Mouse (Mus musculus) MEL (cell line): ENCODE measurements around the gene Tctn3. TPM values are rescaled to one million over a fixed set of nuclear protein-coding genes. Genes with fewer than 3 reads are reported as not detected.

Experiments
- DNase-seq: peaks from one replicate; pipeline ENCODE4 v3.0.0; 2011; ENCODE audit warnings: low read depth, low spot score
- H3K27ac ChIP-seq: 2 replicates; pipeline ENCODE4 v1.5.1; 2012; ENCODE audit warnings: low read depth, mild to moderate bottlenecking, control low read depth, low read length, moderate library complexity; ENCODE audit not compliant: control insufficient read depth
- H3K27me3 ChIP-seq, 2 experiments: fragments of 150-350 bp in 1 of 2; sonication (generic) in 1 of 2; 2 replicates each; pipeline ENCODE4 v1.6.1; 2012; ENCODE audit warnings: low read length in 2 of 2, mild to moderate bottlenecking in 2 of 2, improper control_type of control experiment in 1 of 2, moderate library complexity in 1 of 2; ENCODE audit not compliant: insufficient read depth in 2 of 2, control insufficient read depth in 1 of 2
- H3K36me3 ChIP-seq, 2 experiments: 2 replicates each; pipeline ENCODE4 v1.6.1; 2012 to 2014; ENCODE audit warnings: low read length in 2 of 2, improper control_type of control experiment in 1 of 2, inconsistent platforms in 1 of 2, mild to moderate bottlenecking in 1 of 2; ENCODE audit not compliant: insufficient read depth in 2 of 2, control insufficient read depth in 1 of 2
- H3K4me1 ChIP-seq, 2 experiments: fragments of 150-350 bp in 1 of 2; sonication (generic) in 1 of 2; 2 replicates each; pipeline ENCODE4 v1.6.1; 2012; ENCODE audit warnings: low read length in 2 of 2, improper control_type of control experiment in 1 of 2, mild to moderate bottlenecking in 1 of 2; ENCODE audit not compliant: insufficient read depth in 2 of 2, control insufficient read depth in 1 of 2
- H3K4me3 ChIP-seq, 2 experiments: fragments of 150-350 bp in 1 of 2; sonication (generic) in 1 of 2; 2 replicates each; pipeline ENCODE4 v1.5.1; 2012; ENCODE audit warnings: low read depth in 2 of 2, low read length in 2 of 2, mild to moderate bottlenecking in 2 of 2, moderate library complexity in 2 of 2, control low read depth in 1 of 2, improper control_type of control experiment in 1 of 2; ENCODE audit not compliant: control insufficient read depth in 1 of 2, insufficient read depth in 1 of 2
- H3K79me2 ChIP-seq: 2 replicates; pipeline ENCODE4 v1.6.1; 2012; ENCODE audit warnings: mild to moderate bottlenecking, low read length, moderate library complexity; ENCODE audit not compliant: control insufficient read depth, poor library complexity, insufficient read depth
- H3K9ac ChIP-seq: 2 replicates; pipeline ENCODE4 v1.6.1; 2012; ENCODE audit warnings: low read depth, mild to moderate bottlenecking, control low read depth, low read length, moderate library complexity; ENCODE audit not compliant: control insufficient read depth, poor library complexity, severe bottlenecking
- H3K9me3 ChIP-seq: fragments of 150-350 bp; sonication (generic); replicated peaks from 2 replicates; pipeline ENCODE4 v1.6.1; 2012; ENCODE audit warnings: mild to moderate bottlenecking, low read length, improper control_type of control experiment, moderate library complexity; ENCODE audit not compliant: insufficient read depth
- CHD1 ChIP-seq: IDR thresholded peaks from 2 replicates; pipeline ENCODE4 v1.6.1; 2012; ENCODE audit warnings: low read depth, mild to moderate bottlenecking, inconsistent platforms, low read length, improper control_type of control experiment
- CHD2 ChIP-seq: IDR thresholded peaks from 2 replicates; pipeline ENCODE4 v1.6.1; 2011; ENCODE audit warnings: low read length, improper control_type of control experiment
- E2F4 ChIP-seq: IDR thresholded peaks from 2 replicates; pipeline ENCODE4 v1.6.1; 2011; ENCODE audit warnings: low read depth, low read length, improper control_type of control experiment, borderline replicate concordance
- ELF1 ChIP-seq: IDR thresholded peaks from 2 replicates; pipeline ENCODE4 v1.6.1; 2014; ENCODE audit warnings: low read depth, mild to moderate bottlenecking, inconsistent platforms, low read length, improper control_type of control experiment, moderate library complexity
- EP300 ChIP-seq, 2 experiments: IDR thresholded peaks; 2 replicates each; pipeline ENCODE4 v1.6.1; 2011; ENCODE audit warnings: improper control_type of control experiment in 2 of 2, low read length in 2 of 2, low read depth in 1 of 2, mild to moderate bottlenecking in 1 of 2
- ETS1 ChIP-seq: IDR thresholded peaks from 2 replicates; pipeline ENCODE4 v1.6.1; 2012; ENCODE audit warnings: low read depth, mild to moderate bottlenecking, inconsistent platforms, low read length, improper control_type of control experiment, moderate library complexity
- HCFC1 ChIP-seq: IDR thresholded peaks from 2 replicates; pipeline ENCODE4 v1.6.1; 2012; ENCODE audit warnings: low read depth, mild to moderate bottlenecking, inconsistent platforms, low read length, improper control_type of control experiment, moderate library complexity
- MAX ChIP-seq: IDR thresholded peaks from 2 replicates; pipeline ENCODE4 v1.6.1; 2011; ENCODE audit warnings: low read length, improper control_type of control experiment
- MYB ChIP-seq: IDR thresholded peaks from 2 replicates; pipeline ENCODE4 v1.6.1; 2011; ENCODE audit warnings: mild to moderate bottlenecking, low read depth, low read length, improper control_type of control experiment
- POLR2AphosphoS2 ChIP-seq: IDR thresholded peaks from 2 replicates; pipeline ENCODE4 v1.6.1; 2011; ENCODE audit warnings: low read length, improper control_type of control experiment
- RCOR1 ChIP-seq: IDR thresholded peaks from 2 replicates; pipeline ENCODE4 v1.6.1; 2012; ENCODE audit warnings: low read depth, mild to moderate bottlenecking, inconsistent platforms, low read length, improper control_type of control experiment
- SIN3A ChIP-seq: IDR thresholded peaks from 2 replicates; pipeline ENCODE4 v1.6.1; 2012; ENCODE audit warnings: low read length, improper control_type of control experiment, inconsistent platforms
- TAL1 ChIP-seq: IDR thresholded peaks from 2 replicates; pipeline ENCODE4 v1.6.1; 2012; ENCODE audit warnings: mild to moderate bottlenecking, inconsistent platforms, low read length, moderate library complexity, mixed read lengths
- TCF12 ChIP-seq: IDR thresholded peaks from 2 replicates; pipeline ENCODE4 v1.6.1; 2014; ENCODE audit warnings: low read depth, mild to moderate bottlenecking, inconsistent platforms, low read length, improper control_type of control experiment, moderate library complexity
- UBTF ChIP-seq: IDR thresholded peaks from 2 replicates; pipeline ENCODE4 v1.6.1; 2012; ENCODE audit warnings: low read depth, mild to moderate bottlenecking, inconsistent platforms, low read length, improper control_type of control experiment, moderate library complexity, borderline replicate concordance; ENCODE audit not compliant: insufficient read depth
- ZNF384 ChIP-seq: IDR thresholded peaks from 2 replicates; pipeline ENCODE4 v1.6.1; 2012; ENCODE audit warnings: low read depth, mild to moderate bottlenecking, inconsistent platforms, low read length, improper control_type of control experiment
- polyA plus RNA-seq, 2 experiments: library from polyadenylated mRNA; stranded (reverse) in 1 of 2; unstranded in 1 of 2; fragments of >175 nt in 1 of 2; fragments of >200 nt in 1 of 2; gene quantifications; 2 replicates each; pipeline versions ENCODE4 v1.2.1 to v1.2.4; 2012; ENCODE audit warnings: low replicate concordance in 2 of 2, low read depth in 1 of 2; ENCODE audit not compliant: insufficient read length in 2 of 2, insufficient read depth in 1 of 2, missing spikeins in 1 of 2
- total RNA-seq: library from RNA; depleted of rRNA; stranded (reverse); fragments of 300-350 nt; gene quantifications from 2 replicates; pipeline ENCODE4 v1.2.3, GENCODE M21; 2012

Tctn3 gene
- total and polyA plus RNA-seq, 3 experiments: 3.6 to 6.2 TPM; not detected in 1

DNA sequence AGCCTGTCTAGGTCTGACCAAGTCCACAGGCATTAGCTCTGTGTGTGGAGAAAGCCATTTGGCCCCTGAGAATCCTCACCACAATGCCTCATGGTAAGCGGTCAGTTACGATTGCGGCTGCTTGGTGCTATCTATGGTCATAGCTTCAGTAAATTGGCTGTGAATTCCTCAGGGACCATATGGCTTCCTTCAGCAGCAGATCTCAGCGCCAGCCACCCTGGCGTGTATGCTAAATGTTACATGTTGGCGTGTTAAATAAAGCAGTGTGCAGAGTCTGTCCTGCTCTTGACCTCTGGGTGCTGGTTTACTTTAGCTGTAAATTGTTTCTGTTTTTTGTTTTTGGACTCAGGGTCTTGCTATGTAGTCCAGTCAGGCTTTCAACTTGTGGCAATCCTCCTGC is 58.2 kb downstream of the Tctn3 start:
- TF ChIP-seq MYB (no peak), TAL1 (no peak), EP300 (IDR thresholded peaks at IDR 0.05; ENCODE audit: low read depth in 1 of 2, low read length in 2 of 2) (no peak), ETS1 (no peak), HCFC1 (no peak), ZNF384 (no peak), TCF12 (no peak), SIN3A (no peak), ELF1 (no peak), E2F4 (no peak), CHD1 (no peak)
- no peak for DNase-seq
- Histone ChIP-seq H3K4me3 (no peak overlapping the region), H3K36me3 (peaks cover 0 to 16% of the 10 kb centered on the region in 2 experiments; a peak in 2 of 4 replicates), H3K27me3 (no peaks in the 10 kb centered on the region), H3K9me3 (no peaks in the 10 kb centered on the region), H3K9ac (no peak overlapping the region), H3K4me1 (no peaks in the 10 kb centered on the region), H3K79me2 (no peaks in the 10 kb centered on the region), H3K27ac (no peak overlapping the region)

DNA sequence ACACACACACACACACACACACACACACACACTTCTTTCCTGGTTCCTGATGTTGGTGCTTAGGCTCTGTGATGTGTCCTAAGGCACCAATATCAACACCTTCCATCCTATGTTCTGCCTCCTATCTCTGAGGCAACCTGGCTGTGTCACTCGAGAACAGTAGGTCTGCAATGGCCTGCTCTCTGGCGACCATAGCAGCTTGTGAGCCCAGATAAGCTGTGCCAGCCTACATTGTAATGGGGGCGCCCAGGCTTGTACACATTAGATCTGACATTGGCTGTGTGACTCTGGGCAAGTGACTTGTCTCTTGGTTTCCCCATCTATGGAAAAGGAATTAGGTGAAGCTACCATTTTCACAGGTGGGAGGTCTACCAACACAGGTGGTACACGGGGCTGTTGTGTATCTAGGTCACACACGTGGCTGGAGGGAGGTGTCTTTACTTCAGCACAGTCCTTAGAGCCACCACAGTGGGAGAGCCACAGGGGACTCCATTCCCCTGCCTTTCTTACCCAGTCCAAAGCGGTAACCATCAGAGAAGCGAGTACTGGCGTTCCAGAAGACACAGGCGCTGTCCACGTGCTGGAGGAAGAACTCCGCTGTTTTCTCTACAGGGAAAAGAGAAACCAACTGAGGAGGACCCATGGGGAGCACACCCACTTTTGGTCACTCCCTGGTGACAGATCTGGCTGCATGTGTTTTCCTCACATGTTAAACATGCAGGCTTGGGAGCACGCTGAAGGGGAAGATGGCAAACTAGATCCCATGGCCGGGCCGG is 58.8 kb downstream of the Tctn3 start:
- H3K36me3 ChIP-seq: peaks cover 0 to 15% of the 10 kb centered on the region in 2 experiments; a peak in 2 of 4 replicates
- TF ChIP-seq EP300 (IDR thresholded peaks at IDR 0.05; ENCODE audit: low read depth in 1 of 2, low read length in 2 of 2) (0 out of 4 replicates have a peak, but pooled peaks of 1 of the 2 experiments have one; percentile 14), TAL1 (peak; percentile 28; the same call in 1 of the 2 replicates), CHD2 (no peak)
- TF ChIP-seq, all 39 proteins: peak for 2
- H3K27me3 ChIP-seq: no peaks in the 10 kb centered on the region
- H3K4me1 ChIP-seq: no peaks in the 10 kb centered on the region
- peak; percentile 19 for DNase-seq
- no peaks in the 10 kb centered on the region for H3K9me3 ChIP-seq
- no peaks in the 10 kb centered on the region for H3K79me2 ChIP-seq
- H3K4me3 ChIP-seq: no peak overlapping the region
- no peak overlapping the region for H3K9ac ChIP-seq
- H3K27ac ChIP-seq: no peak overlapping the region

DNA sequence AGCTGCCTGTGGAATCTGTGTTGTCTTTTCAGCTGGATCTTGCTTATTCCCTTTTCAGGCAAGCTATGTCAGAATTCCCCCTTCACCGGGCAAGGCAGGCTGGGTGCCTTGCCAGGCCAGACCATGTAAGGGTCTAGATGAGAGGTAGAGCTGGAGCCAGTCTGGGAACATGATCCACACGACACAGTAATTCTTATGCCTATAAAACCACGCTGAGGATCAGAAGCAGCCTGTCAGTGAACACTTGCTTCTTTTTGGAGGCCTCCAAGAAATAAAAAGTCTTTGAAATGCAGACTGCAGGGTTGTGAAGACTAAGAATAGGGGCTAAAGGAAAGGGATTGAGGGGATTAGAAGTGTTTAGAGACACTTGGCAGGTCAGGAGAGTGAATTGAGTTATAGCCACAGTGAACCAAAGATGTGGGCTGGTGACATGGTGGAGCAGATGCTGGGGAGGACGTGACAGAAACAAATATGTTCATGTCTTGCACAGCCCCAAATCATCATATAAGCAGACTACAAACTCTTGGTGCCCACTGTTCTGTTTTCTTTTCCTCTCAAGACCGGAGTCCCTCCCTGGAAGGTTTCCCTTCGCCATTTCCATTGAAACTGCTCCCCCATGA is 62.4 kb downstream of the Tctn3 start:
- no peak overlapping the region for H3K9ac ChIP-seq
- H3K9me3 ChIP-seq: no peaks in the 10 kb centered on the region
- H3K4me3 ChIP-seq: no peak overlapping the region
- H3K27me3 ChIP-seq: no peaks in the 10 kb centered on the region
- no peaks in the 10 kb centered on the region for H3K79me2 ChIP-seq
- peaks cover 0 to 7% of the 10 kb centered on the region in 2 experiments; a peak in 1 of 4 replicates for H3K36me3 ChIP-seq
- no peaks in the 10 kb centered on the region for H3K4me1 ChIP-seq
- H3K27ac ChIP-seq: no peak overlapping the region
- TF ChIP-seq UBTF (no peak), MAX (no peak), RCOR1 (no peak), POLR2AphosphoS2 (0 out of 2 replicates have a peak, but pooled peaks have one; percentile 27)
- DNase-seq: no peak
